8 mouse cellular contexts compared by ENCODE assay signal in the genomic region with DNA sequence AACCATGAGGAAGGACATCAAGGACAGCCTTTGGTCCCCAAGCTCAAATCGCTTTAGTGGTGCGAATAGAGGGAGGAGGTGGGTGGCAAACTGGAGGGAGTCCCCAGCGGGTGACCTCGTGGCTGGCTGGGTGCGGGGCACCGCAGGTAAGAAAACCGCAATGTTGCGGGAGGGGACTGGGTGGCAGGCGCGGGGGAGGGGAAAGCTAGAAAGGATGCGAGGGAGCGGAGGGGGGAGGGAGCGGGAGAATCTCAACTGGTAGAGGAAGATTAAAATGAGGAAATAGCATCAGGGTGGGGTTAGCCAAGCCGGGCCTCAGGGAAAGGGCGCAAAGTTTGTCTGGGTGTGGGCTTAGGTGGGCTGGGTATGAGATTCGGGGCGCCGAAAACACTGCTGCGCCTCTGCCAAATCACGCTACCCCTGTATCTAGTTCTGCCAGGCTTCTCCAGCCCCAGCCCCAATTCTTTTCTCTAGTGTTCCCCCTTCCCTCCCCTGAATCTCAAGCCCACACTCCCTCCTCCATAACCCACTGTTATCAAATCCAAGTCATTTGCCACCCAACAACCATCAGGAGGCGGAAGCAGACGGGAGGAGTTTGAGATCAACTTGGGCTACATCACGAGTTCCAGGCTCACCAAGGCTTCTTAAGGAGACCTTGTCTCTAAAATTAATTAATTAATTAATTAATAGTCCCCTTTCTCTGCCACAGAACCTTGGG. TPM values are rescaled to one million over a fixed set of nuclear protein-coding genes. Genes with fewer than 3 reads are reported as not detected.
A peak's percentile ranks its signal among the peaks of the same experiment; 100 is the strongest.
DNase-seq lines count a peak whose midpoint lies in the region; ATAC-seq and TF ChIP-seq lines count a peak whose summit lies in the region.

No protein-coding gene starts in this region.

- no peak for TF ChIP-seq POLR2A in spleen, adult 2 months (IDR thresholded peaks at IDR 0.05; ENCODE audit: low read depth, low read length)

- ATAC-seq in hindbrain, embryonic 14.5 days (ENCODE audit: low FRiP score), result no peak
- ATAC-seq in stomach, postnatal 0 days (ENCODE audit: low FRiP score, low TSS enrichment), result no peak

- 0 out of 2 replicates have a peak, but pooled peaks cover 2% of the 10 kb centered on the region for H3K27me3 ChIP-seq in spleen, adult 2 months (ENCODE audit: control insufficient read depth, insufficient read depth, low read length)
- H3K27me3 ChIP-seq in hindbrain, embryonic 14.5 days (ENCODE audit: control insufficient read depth, insufficient read depth, low read length), result peaks cover 33% of the 10 kb centered on the region
- no peaks in the 10 kb centered on the region; the same call in 1 of the 2 replicates for H3K27me3 ChIP-seq in stomach, postnatal 0 days (ENCODE audit: control insufficient read depth, insufficient read depth, low read length)

- peak; percentile 7 for DNase-seq in embryo, embryonic 10.5 days (ENCODE audit: low spot score)
- DNase-seq in embryo, embryonic 9.5 days (ENCODE audit: extremely low spot score), result no peak
- no peak for DNase-seq in spleen, adult 2 months (ENCODE audit: low read depth in 1 of 2, low spot score in 2 of 2)
- DNase-seq in spleen, adult 18-20 months, result no peak
- DNase-seq in hindbrain, embryonic 14.5 days (ENCODE audit: low spot score), result no peak
- peak; percentile 10 for DNase-seq in lung, postnatal 10 days
- no peak for DNase-seq in stomach, postnatal 0 days (ENCODE audit: low spot score)
- DNase-seq in urinary bladder, adult 2 months (ENCODE audit: low spot score), result no peak

- peak overlapping the region; percentile 76 for H3K27ac ChIP-seq in spleen, adult 2 months (ENCODE audit: insufficient read depth, low read length)
- no peak overlapping the region for H3K27ac ChIP-seq in hindbrain, embryonic 14.5 days
- H3K27ac ChIP-seq in stomach, postnatal 0 days (replicated peaks), result no peak overlapping the region

- peak overlapping the region; percentile 64 for H3K4me3 ChIP-seq in spleen, adult 2 months (ENCODE audit: extremely low read depth, insufficient read depth, insufficient read length)
- peak overlapping the region; percentile 31 for H3K4me3 ChIP-seq in hindbrain, embryonic 14.5 days (replicated peaks; ENCODE audit: low read length)
- H3K4me3 ChIP-seq in stomach, postnatal 0 days (ENCODE audit: low read depth, low read length), result peak overlapping the region; percentile 32

- peaks cover 2% of the 10 kb centered on the region; the same call in 1 of the 2 replicates for H3K4me1 ChIP-seq in spleen, adult 2 months (ENCODE audit: control insufficient read depth, insufficient read depth, insufficient read length)
- peaks cover 12% of the 10 kb centered on the region; the same call in 1 of the 2 replicates for H3K4me1 ChIP-seq in hindbrain, embryonic 14.5 days (replicated peaks; ENCODE audit: control insufficient read depth, insufficient read depth, low read length)
- no peaks in the 10 kb centered on the region for H3K4me1 ChIP-seq in stomach, postnatal 0 days (replicated peaks; ENCODE audit: control insufficient read depth, insufficient read depth)

- 7% methylated on average over 22 of the region's 23 CpGs for WGBS in spleen, adult 2 months
- WGBS in hindbrain, embryonic 14.5 days, result 3% methylated on average over 23 of the region's 23 CpGs
- 6% methylated on average over 22 of the region's 23 CpGs for WGBS in stomach, postnatal 0 days

- peak overlapping the region; percentile 63 for H3K4me2 ChIP-seq in hindbrain, embryonic 14.5 days (replicated peaks)
- H3K4me2 ChIP-seq in stomach, postnatal 0 days (replicated peaks; ENCODE audit: low read depth), result peak overlapping the region; percentile 52

- TF ChIP-seq EP300 in stomach, postnatal 0 days (optimal IDR thresholded peaks at IDR 0.05), result no peak

- no peaks in the 10 kb centered on the region for H3K9me3 ChIP-seq in hindbrain, embryonic 14.5 days (ENCODE audit: control insufficient read depth, low read length)
- no peaks in the 10 kb centered on the region for H3K9me3 ChIP-seq in stomach, postnatal 0 days (ENCODE audit: control insufficient read depth, low read length)

- TF ChIP-seq CTCF in spleen, adult 2 months (IDR thresholded peaks at IDR 0.05; ENCODE audit: extremely low read depth, insufficient read depth, insufficient read length, insufficient replicate concordance), result no peak
- TF ChIP-seq CTCF in stomach, postnatal 0 days (IDR thresholded peaks at IDR 0.05; ENCODE audit: low read depth), result no peak

- H3K36me3 ChIP-seq in spleen, adult 2 months (ENCODE audit: control insufficient read depth, insufficient read depth, low read length), result no peaks in the 10 kb centered on the region
- no peaks in the 10 kb centered on the region for H3K36me3 ChIP-seq in hindbrain, embryonic 14.5 days (replicated peaks; ENCODE audit: control insufficient read depth, insufficient read depth)
- H3K36me3 ChIP-seq in stomach, postnatal 0 days (ENCODE audit: control insufficient read depth, insufficient read depth, low read length), result no peaks in the 10 kb centered on the region

- peak overlapping the region; percentile 35; the same call in 1 of the 2 replicates for H3K9ac ChIP-seq in hindbrain, embryonic 14.5 days
- no peak overlapping the region for H3K9ac ChIP-seq in stomach, postnatal 0 days (ENCODE audit: low read length)

RNA-seq across cellular contexts. Expression of a gene that starts 0.7 kb away (rescaled TPM):
- 197 and 206 TPM in 2 replicates for polyA plus RNA-seq in spleen, adult 2 months (2012; rRNA removed)
- 6.2 and 9.6 TPM in 2 replicates for polyA plus RNA-seq in hindbrain, embryonic 14.5 days (2014; fragmentation: Nextera tagmentation; extraction: Ambion mirVana)
- 4.2 and 4.5 TPM in 2 replicates for polyA plus RNA-seq in stomach, postnatal 0 days (2015; fragmentation: Nextera tagmentation; extraction: Ambion mirVana)
- 93.6 and 128 TPM in 2 replicates for polyA plus RNA-seq in urinary bladder, adult 2 months (2012; rRNA removed)

RNA-seq across cellular contexts. Expression of a gene that starts 23.0 kb away (rescaled TPM):
- polyA plus RNA-seq in spleen, adult 2 months (2012; rRNA removed), result 0.65 and 0.69 TPM in 2 replicates
- polyA plus RNA-seq in hindbrain, embryonic 14.5 days (2014; fragmentation: Nextera tagmentation; extraction: Ambion mirVana), result 8.4 and 11.6 TPM in 2 replicates
- polyA plus RNA-seq in stomach, postnatal 0 days (2015; fragmentation: Nextera tagmentation; extraction: Ambion mirVana), result 11.6 and 20.2 TPM in 2 replicates
- 5.8 and 12.5 TPM in 2 replicates for polyA plus RNA-seq in urinary bladder, adult 2 months (2012; rRNA removed)

RNA-seq across cellular contexts. Expression of a gene that starts 57.7 kb away (rescaled TPM):
- 0.02 and 0.06 TPM in 2 replicates for polyA plus RNA-seq in spleen, adult 2 months (2012; rRNA removed)
- polyA plus RNA-seq in hindbrain, embryonic 14.5 days (2014; fragmentation: Nextera tagmentation; extraction: Ambion mirVana), result 0.31 and 0.41 TPM in 2 replicates
- not detected in 2 replicates for polyA plus RNA-seq in stomach, postnatal 0 days (2015; fragmentation: Nextera tagmentation; extraction: Ambion mirVana)
- 0.13 and 0.21 TPM in 2 replicates for polyA plus RNA-seq in urinary bladder, adult 2 months (2012; rRNA removed)

Comparison
In these comparisons a context has a peak if more than half of its experiments do, and no peak if none do; other contexts are left out.
1. DNase-seq: peak in embryo, embryonic 10.5 days (single experiment) and lung, postnatal 10 days (single experiment); none in embryo, embryonic 9.5 days (single experiment), spleen, adult 2 months (0 of 2), spleen, adult 18-20 months (0 of 2), hindbrain, embryonic 14.5 days (single experiment), stomach, postnatal 0 days (single experiment) and urinary bladder, adult 2 months (single experiment).
2. Peak in every context shown above with its lines, with median percentiles within 50 percentile points of each other: H3K4me3 ChIP-seq.